24 mouse cellular contexts compared by ENCODE assay signal in genomic region chr4:63025306-63025705, GRCm38 (mm10).
"Had no signal": no experiment of that assay in that cellular context is flagged by ENCODE, and none has a peak within 500 bp of the region (broad histone marks: within the 10 kb centered on the region; RNA-seq: fewer than 3 reads in every experiment).

No protein-coding gene starts in this region.

- H3K36me3 ChIP-seq: hindbrain, embryonic 10.5 days; hindbrain, embryonic 12.5 days; intestine, embryonic 15.5 days; kidney, embryonic 15.5 days; liver, embryonic 13.5 days had no signal

- H3K27me3 ChIP-seq: hindbrain, embryonic 12.5 days; intestine, embryonic 15.5 days; kidney, embryonic 15.5 days; limb, embryonic 12.5 days; liver, embryonic 13.5 days had no signal

- H3K4me3 ChIP-seq: gastrocnemius, adult 2 months; heart, adult 2 months; hindbrain, embryonic 10.5 days; hindbrain, embryonic 12.5 days; intestine, embryonic 15.5 days; kidney, embryonic 15.5 days; layer of hippocampus, adult 2 months; left cerebral cortex, adult 2 months; limb, embryonic 10.5 days; limb, embryonic 12.5 days; liver, embryonic 13.5 days had no signal

- H3K9me3 ChIP-seq: hindbrain, embryonic 10.5 days; intestine, embryonic 15.5 days; kidney, embryonic 15.5 days; limb, embryonic 10.5 days; limb, embryonic 12.5 days; liver, embryonic 13.5 days had no signal

- H3K9ac ChIP-seq: hindbrain, embryonic 12.5 days; hindbrain, embryonic 14.5 days; intestine, embryonic 15.5 days; kidney, embryonic 15.5 days; limb, embryonic 12.5 days; liver, embryonic 13.5 days had no signal

- DNase-seq: gastrocnemius, adult 2 months; gastrocnemius, postnatal 10 days; gastrocnemius, postnatal 25 days; heart, adult 2 months; heart, postnatal 10 days; heart, postnatal 4 days; kidney, adult 2 months; kidney, adult 9 months; kidney, postnatal 14 days; liver; liver, embryonic 13.5 days had no signal

- H3K4me2 ChIP-seq: hindbrain, embryonic 12.5 days; hindbrain, embryonic 14.5 days; intestine, embryonic 15.5 days; kidney, embryonic 15.5 days; limb, embryonic 12.5 days; liver, embryonic 11.5 days; liver, embryonic 13.5 days had no signal

- ATAC-seq: hindbrain, embryonic 16.5 days; intestine, embryonic 15.5 days; intestine, postnatal 0 days had no signal

- H3K27ac ChIP-seq: gastrocnemius, adult 2 months; heart, adult 2 months; hindbrain, embryonic 10.5 days; hindbrain, embryonic 12.5 days; hindbrain, embryonic 14.5 days; intestine, embryonic 15.5 days; kidney, embryonic 15.5 days; kidney, postnatal 0 days; layer of hippocampus, adult 2 months; left cerebral cortex, adult 2 months; limb, embryonic 10.5 days; limb, embryonic 12.5 days; liver, embryonic 13.5 days had no signal
